Mouse (Mus musculus) gastrocnemius, postnatal 25 days (tissue): ENCODE results near the gene Prr23a2. TPM values are rescaled to one million over a fixed set of nuclear protein-coding genes. Genes with fewer than 3 reads are reported as not detected.
"Not testable (repeated sequence)": the region's sequence is repeated elsewhere in the genome, so short reads cannot be mapped to it uniquely, and the experiment has no call there.

ENCODE experiments used
- DNase-seq: peaks from one replicate; pipeline ENCODE4 v3.0.0; 2022
- long read RNA-seq, 2 experiments: library from polyadenylated mRNA; stranded (forward); transcript quantifications; one replicate each; pipeline ENCODE4 v2.0.0; 2021
- total RNA-seq, 2 experiments: library from RNA; stranded (reverse); gene quantifications; 1 replicate in 1 of 2; 2 replicates in 1 of 2; pipeline ENCODE4 v1.2.3; 2021

Gene Prr23a2
- total RNA-seq: not detected
- long read RNA-seq, experiment 1: 0 reads
- long read RNA-seq, experiment 2: 0 reads

DNA sequence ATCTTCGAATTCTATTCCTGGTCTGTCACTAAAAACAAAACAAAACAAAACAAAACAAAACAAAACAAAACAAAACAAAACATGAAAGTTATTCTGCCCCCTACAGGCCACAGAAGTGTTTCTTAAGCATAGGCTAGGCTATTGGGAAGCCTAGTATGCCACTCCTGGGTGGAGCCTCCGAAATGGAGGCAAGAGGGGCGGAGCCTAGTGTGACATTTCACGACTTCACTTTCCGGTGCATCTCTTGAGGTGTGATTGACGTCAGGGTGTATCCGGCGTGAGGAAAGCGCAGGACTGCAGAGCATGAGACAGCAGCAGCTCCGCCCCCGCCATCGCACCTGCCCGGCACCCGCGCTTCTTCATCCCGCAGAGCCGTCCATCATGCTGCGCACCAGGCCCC is at the start of gene Prr23a2:
Gene Prr23a2 (plus strand): TSS at position 285 of the 400 bp plus-strand sequence.
- no peak for DNase-seq

DNA sequence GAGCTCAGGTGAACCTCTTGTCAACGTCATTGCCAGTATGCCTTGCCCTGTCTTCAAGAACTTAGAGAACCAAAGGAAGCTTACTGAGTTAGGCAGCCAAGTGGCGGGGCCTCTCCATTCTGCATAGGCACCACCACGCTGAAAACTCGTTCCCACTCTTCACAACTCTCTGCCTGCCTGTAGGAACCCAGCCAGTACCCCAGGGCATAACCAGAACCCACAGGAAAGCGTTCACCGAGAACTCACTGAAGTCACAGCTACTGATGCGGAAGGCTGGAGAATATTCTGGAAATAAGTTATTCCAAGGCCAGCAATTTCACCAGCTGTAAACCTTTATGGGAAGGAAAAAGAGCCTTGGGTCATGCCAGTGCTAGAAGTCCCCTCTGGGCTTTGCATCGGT is 48.7 kb upstream of the Prr23a2 start:
- no peak for DNase-seq

DNA sequence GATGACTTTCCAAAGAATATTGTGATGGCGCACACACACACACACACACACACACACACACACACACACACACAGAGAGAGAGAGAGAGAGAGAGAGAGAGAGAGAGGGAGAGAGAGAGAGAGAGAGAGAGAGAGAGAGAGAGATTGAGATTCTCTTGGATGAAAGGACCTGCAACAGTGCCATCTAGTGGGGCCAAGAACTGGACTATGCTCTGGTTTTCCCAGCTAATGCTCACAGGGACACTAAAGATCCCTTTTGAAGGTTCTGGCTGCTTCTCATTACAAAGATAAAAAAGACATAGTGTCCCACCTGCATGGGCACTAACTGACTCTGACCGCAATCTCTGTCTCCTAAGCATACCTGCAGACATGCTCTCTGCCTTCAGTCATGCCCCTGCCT is 46.8 kb upstream of the Prr23a2 start:
- not testable (repeated sequence) for DNase-seq

DNA sequence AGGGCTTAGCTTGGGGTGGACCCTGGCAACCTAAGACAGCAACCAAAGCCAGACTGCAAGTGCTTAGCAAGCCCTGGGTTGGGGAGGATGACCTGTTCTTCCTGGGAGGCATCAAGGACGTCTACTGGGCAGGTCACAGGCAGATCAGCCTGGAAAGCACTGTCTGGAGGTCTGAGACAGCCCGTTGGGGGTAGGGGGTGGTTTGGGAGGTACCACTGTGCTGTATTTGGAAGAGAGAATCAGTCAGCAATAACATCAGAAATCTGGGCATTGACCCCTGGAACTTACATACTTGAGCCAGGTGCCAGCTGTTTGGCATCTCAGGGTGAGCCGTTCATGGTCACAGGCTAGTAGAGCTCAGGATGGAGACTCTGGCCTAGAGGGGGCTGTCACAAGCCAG is 40.2 kb upstream of the Prr23a2 start:
- DNase-seq: no peak

DNA sequence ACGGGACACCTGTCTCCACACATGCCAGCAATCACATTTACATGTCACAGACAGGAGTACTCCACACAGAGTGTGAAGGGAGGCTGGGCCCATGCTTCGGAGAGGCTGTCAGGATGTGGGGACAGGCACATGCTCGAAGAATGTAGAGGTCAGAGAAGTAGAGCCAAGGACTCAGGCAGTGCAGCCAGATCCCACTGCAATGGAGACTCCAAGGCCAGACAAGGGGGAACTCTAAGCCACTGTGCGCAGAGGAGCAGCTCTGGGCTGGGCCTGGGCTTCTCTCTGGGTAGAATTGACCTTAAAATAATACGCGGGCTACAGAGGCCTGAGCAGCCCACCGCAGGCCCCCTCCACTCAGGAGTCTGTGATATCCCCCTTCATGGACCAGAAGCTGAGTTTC is 38.7 kb upstream of the Prr23a2 start:
- no peak for DNase-seq

DNA sequence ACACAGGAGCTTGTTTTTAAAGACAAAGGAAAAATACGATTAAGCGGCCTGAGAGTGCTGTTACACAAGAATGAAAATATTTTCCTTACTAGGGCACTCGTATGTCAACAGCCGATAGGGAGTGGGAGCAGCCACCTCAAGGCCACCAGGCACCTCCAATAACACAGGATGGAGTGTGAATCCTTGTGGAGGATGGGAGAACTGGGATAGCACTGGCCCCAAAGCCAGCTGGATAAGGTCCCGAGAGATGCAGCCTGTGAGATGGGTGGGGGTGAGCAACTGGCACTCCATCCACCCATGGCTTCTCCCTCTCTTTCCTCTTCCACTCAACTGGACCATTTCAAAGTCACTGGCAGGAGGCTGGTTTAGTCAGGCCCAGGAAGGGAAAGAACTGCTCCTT is 37.3 kb upstream of the Prr23a2 start:
- no peak for DNase-seq

DNA sequence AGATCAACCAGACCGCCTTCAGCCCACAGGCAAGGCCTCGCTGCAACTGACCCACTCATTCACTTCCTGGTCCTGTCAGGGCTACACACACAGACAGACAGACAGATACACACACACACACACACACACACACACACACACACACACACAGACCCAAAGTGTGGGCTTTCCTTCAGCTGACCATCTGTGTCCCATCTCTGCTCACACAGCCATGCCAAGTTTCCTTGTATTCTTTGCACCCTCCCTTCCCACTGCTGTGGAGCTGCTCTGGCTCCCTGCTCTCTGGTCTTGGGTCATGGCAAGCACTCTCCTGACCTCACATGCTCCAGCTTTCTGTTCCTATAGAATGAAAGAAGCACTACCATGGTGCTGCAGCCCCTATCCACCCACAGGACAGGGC is 36.8 kb upstream of the Prr23a2 start:
- no peak for DNase-seq

DNA sequence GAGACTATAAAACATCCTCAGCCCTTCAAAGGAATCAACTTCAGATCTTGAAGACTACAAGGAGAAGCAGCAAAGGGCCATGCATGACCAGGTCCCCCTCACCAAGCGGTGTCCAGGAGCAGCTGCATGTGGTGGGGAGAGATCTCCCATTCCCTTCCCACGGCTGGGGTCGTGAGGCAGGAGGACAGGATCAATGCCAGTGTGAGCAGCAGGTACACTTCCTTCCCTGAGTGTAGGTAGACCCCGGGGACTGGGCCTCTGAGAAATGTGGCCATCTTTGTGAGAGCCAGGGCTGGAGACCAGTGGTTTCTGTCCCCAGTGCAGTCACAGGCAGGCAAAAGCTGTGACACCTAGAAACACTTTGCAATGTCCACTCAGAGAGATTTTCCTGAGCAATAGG is 35.8 kb upstream of the Prr23a2 start:
- DNase-seq: no peak

DNA sequence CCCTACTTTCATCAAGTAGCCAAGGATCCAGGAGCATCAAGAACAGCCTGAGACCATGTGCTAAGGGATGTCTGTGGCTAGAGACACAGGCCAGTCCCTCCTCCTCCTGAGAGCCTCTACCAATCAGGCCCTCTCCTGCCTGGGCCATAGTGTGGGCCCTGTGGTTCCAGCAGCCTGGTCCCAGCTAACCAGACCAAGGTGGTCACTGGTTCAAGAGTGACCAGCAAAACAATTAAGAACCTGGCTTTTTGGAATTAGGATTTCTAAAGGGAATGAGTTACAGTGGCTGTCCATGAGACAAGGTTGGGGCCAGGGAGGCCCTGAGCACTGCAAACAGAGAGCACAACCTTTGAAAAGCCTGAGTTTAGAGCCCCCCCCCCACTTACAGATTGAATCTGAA is 35.2 kb upstream of the Prr23a2 start:
- DNase-seq: no peak

DNA sequence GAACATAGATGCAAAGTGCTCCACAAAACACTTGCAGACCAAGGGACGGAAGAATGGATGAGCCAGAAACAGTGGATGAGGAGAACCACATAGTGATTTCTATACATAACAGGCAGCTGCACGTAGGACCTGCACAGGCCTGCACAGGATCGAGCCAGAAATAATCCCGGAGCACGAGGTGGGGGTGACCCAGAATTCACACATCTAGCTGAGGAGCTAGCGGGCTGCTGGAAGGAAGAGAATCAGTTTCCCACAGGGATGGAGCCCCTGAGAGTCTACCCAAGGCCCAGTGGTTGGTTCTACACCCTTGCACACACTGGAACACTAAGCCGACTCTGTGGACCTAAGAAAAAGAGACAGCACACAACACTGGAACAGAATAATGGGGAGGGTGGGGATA is 32.5 kb upstream of the Prr23a2 start:
- DNase-seq: no peak

DNA sequence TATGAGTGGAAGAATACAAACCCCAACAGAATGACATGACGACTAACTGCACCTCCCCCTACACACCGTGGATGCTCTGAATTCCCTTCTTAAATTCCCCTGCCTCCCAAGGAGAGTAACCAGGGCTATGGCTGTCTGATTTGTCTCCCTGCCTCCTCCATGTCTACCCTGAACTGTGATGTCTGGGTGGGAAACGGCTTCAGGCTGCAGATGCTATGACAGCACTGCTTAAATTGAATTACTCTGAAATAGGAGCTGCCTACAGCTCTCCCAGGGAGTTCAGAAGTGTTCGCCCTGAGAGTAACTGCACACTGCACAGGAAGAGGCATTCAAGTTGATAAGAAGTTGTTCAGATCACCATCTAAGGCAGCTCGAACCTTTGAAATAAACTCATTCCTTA is 26.8 kb upstream of the Prr23a2 start:
- no peak for DNase-seq

DNA sequence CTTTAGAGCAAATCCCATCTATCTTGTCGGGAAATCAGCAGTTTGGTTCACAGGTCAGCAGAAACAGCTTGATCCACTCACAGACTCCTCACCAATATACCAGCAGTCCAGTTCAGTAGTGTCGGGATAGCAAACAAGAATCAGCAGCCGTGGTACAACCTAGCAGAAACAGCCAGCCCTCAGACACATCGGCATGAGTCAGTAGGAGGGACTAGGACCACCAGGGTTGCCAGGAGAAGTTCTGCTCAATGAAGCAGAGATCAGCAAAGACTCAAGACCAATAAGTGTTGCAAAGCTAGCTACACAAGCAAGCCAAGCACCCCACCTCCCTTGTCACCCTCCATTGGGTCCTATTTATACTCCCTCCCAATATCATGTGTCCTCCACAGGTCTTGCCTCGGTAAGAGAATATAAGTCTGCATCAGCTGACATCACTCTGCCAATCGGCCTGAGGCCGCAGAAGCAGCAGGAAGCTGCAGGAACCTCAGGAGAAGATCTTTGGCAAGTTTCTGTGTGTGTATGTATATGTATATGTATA is 18.7 kb upstream of the Prr23a2 start:
- DNase-seq: no peak

DNA sequence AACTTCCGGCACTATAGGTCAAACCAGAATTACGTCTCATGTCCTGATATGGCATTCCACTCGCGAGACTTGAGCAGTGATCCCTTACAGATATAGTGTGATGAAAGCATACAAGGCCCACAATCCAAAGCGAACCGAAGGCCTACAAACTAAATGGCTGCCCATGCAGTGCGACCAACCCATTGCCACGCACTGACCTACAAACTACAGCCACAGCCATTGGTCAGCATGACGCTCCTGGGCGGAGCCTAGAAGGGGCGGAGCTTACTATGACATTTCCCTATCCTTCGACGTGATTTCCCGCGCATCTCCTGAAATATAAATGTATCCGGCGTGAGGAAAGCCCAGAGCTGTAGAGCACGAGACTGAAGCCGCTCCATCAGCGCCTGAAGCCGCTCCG is 14.2 kb upstream of the Prr23a2 start, which contains the start of gene Prr23a1:
Gene Prr23a1 (plus strand): TSS at position 387 of the 400 bp plus-strand sequence.
- no peak for DNase-seq

DNA sequence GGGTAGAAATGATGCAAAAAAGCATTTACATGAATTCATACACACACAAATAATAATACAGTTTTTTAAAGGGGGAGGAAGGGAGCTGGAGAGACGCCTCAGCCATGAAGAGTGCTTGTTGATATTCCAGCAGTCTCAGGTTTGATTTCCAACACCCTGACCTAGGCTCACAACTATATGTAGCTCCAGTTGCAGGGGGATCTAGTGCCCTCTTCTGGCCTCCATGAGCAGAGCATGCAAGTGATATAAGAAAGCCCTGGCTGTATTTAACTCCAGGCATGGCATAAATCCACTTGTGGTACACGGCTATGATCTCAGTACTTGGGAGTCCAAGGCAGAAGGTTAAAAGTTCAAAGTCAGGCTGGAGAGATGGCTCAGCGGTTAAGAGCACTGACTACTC is 7.2 kb downstream of the Prr23a2 start:
- no peak for DNase-seq

DNA sequence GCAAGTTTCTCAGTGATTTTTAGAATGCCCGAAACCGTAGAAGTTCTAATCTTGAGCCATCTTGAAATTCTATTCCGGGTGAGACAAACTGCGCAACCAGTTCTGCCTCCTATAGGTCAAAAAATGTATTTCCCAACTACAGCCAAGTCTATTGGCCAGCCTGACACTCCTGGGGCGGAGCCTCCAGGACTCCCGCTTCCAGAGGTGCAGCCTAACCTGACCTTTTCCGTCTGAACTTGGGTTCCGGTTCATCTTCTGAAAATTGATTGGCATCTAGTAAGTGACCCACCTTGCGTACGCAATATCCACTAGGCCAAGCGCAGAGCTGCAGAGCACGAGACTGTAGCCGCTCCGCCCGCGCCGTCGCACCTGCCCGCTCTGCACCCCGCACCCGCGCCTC is 8.3 kb downstream of the Prr23a2 start, which contains the start of gene Prr23a3:
Gene Prr23a3 (plus strand): TSS at position 197 of the 400 bp plus-strand sequence.
- DNase-seq: no peak

DNA sequence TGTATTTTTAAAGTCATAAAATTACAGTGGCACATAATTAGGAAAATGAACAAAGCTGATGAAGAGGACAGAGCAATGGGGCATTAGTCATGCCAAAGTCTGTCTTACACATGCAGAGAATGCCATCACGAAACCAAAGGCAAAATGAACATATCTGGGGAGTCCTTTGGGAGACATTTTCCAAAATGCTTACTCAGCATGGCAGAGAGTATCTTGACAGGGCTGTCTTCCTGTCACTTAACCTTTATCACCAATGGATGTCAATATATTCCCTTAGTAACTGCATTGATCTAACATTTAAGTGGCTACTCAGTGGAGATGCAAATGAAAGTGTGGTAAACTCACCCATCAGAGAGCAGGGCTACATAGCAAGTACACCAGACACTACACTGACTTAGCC is 45.2 kb downstream of the Prr23a2 start:
- DNase-seq: no peak

DNA sequence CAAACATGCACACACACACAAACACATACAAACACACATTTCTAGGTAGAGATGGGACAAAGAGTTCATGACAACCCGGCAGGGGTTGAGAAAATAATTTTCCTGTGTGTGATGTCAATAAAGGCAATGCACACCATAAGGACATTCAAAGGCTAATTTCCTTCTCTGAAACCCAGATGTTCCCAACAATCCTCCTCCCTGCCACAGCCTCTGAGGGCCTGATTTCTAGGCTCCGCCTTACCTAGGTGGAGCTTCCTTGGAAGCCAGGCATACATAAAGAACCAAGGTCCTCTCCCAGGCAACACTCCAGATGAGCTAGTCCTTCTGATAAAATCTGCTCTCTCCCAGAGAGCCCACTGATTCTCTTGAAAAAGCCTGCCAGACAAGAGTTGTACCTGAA is 46.5 kb downstream of the Prr23a2 start, which contains the start of gene 7420426K07Rik:
Gene 7420426K07Rik (plus strand): TSS at position 301 of the 400 bp plus-strand sequence.
- no peak for DNase-seq

Other genes with a start within 250 kb of the Prr23a2 start
- gene Prr23a1, start 14.0 kb upstream of the Prr23a2 start, total RNA-seq: not detected
- gene Prr23a3, start 8.3 kb downstream of the Prr23a2 start, total RNA-seq: not detected
- gene 7420426K07Rik, start 46.6 kb downstream of the Prr23a2 start, total RNA-seq: not detected
- gene Foxl2, start 98.8 kb downstream of the Prr23a2 start, total RNA-seq: under 1 TPM in 1 of 2 experiments, not detected in 1; 0.27 TPM
- 1 to 10 TPM; 2.2 to 2.9 TPM for gene Faim, start 129.9 kb downstream of the Prr23a2 start, total RNA-seq
- gene Gm1123, start 179.2 kb downstream of the Prr23a2 start, total RNA-seq: not detected